Comparison of ENCODE assay signal across 22 mouse cellular contexts in genomic region chr5:5041480-5041879, GRCm38 (mm10).
"Had no signal": no experiment of that assay in that cellular context is flagged by ENCODE, and none has a peak within 500 bp of the region (broad histone marks: within the 10 kb centered on the region; RNA-seq: fewer than 3 reads in every experiment).

No protein-coding gene starts in this region.

- H3K4me1 ChIP-seq: limb, embryonic 13.5 days; liver, embryonic 12.5 days; liver, embryonic 15.5 days; lung, embryonic 15.5 days; megakaryocyte, embryonic 14.5 days; stomach, embryonic 15.5 days had no signal

- H3K4me2 ChIP-seq: limb, embryonic 13.5 days; liver, embryonic 12.5 days; liver, embryonic 15.5 days; lung, embryonic 15.5 days; midbrain, embryonic 15.5 days; neural tube, embryonic 13.5 days; stomach, embryonic 15.5 days had no signal

- H3K27ac ChIP-seq: limb, embryonic 10.5 days; limb, embryonic 13.5 days; liver, embryonic 12.5 days; liver, embryonic 15.5 days; lung, embryonic 15.5 days; midbrain, embryonic 15.5 days; neural tube, embryonic 13.5 days; stomach, embryonic 15.5 days had no signal

- H3K9me3 ChIP-seq: limb, embryonic 10.5 days; limb, embryonic 13.5 days; liver, embryonic 12.5 days; liver, embryonic 15.5 days; lung, embryonic 15.5 days; megakaryocyte, embryonic 14.5 days; midbrain, embryonic 15.5 days; neural tube, embryonic 13.5 days; stomach, embryonic 15.5 days had no signal

- H3K9ac ChIP-seq: limb, embryonic 13.5 days; liver, embryonic 12.5 days; liver, embryonic 15.5 days; lung, embryonic 15.5 days; midbrain, embryonic 15.5 days; neural tube, embryonic 13.5 days; stomach, embryonic 15.5 days had no signal

- H3K27me3 ChIP-seq: limb, embryonic 13.5 days; liver, embryonic 12.5 days; liver, embryonic 15.5 days; lung, embryonic 15.5 days; megakaryocyte, embryonic 14.5 days; midbrain, embryonic 15.5 days; neural tube, embryonic 13.5 days; stomach, embryonic 15.5 days had no signal

- ATAC-seq: liver, embryonic 12.5 days; midbrain, embryonic 15.5 days had no signal

- DNase-seq: kidney, adult 18-20 months; kidney, adult 9 months; kidney, postnatal 14 days; kidney, postnatal 4 days; liver; lung, adult 18-20 months; lung, postnatal 10 days; lung, postnatal 36 days; retina, postnatal 1 day; right cerebral cortex, postnatal 25 days; spleen, adult 18-20 months; thymus, postnatal 25 days had no signal

- H3K36me3 ChIP-seq: limb, embryonic 10.5 days; limb, embryonic 13.5 days; liver, embryonic 12.5 days; liver, embryonic 15.5 days; lung, embryonic 15.5 days; midbrain, embryonic 15.5 days; neural tube, embryonic 13.5 days; stomach, embryonic 15.5 days had no signal

- H3K4me3 ChIP-seq: limb, embryonic 10.5 days; limb, embryonic 13.5 days; liver, embryonic 12.5 days; liver, embryonic 15.5 days; lung, embryonic 15.5 days; megakaryocyte, embryonic 14.5 days; midbrain, embryonic 15.5 days; myocyte; neural tube, embryonic 13.5 days; stomach, embryonic 15.5 days had no signal
